Mouse (Mus musculus) midbrain, embryonic 14.5 days (tissue): ENCODE measurements around the gene Ndufa8. TPM values are rescaled to one million over a fixed set of nuclear protein-coding genes. Genes with fewer than 3 reads are reported as not detected.

Source experiments
- ATAC-seq: fragments of 200-750 bp; cut with Nextera tagmentation; 2 replicates; pipeline ENCODE4 v1.8.0; 2017; ENCODE audit warnings: moderate number of reproducible peaks, moderate library complexity; ENCODE audit not compliant: low FRiP score, low TSS enrichment
- DNase-seq: peaks from one replicate; pipeline ENCODE4 v3.0.0-alpha.2; 2015
- H3K27ac ChIP-seq: fragments of 300-500 bp; sonication (generic); replicated peaks from 2 replicates; pipeline ENCODE4 v1.5.1; 2014; ENCODE audit warnings: mild to moderate bottlenecking, low read depth, low read length, moderate library complexity
- H3K27me3 ChIP-seq: fragments of 300-500 bp; sonication (generic); 2 replicates; pipeline ENCODE4 v1.6.1; 2014; ENCODE audit warnings: low read length, control low read depth, mixed read lengths; ENCODE audit not compliant: control insufficient read depth, insufficient read depth
- H3K36me3 ChIP-seq: fragments of 300-500 bp; sonication (generic); 2 replicates; pipeline ENCODE4 v1.6.1; 2014; ENCODE audit warnings: low read length, control low read depth; ENCODE audit not compliant: control insufficient read depth, insufficient read depth
- H3K4me1 ChIP-seq: fragments of 300-500 bp; sonication (generic); 2 replicates; pipeline ENCODE4 v1.6.1; 2014; ENCODE audit warnings: mild to moderate bottlenecking, antibody characterized with exemption, low read length, control low read depth; ENCODE audit not compliant: control insufficient read depth, insufficient read depth
- H3K4me2 ChIP-seq: fragments of 300-500 bp; sonication (generic); 2 replicates; pipeline ENCODE4 v1.6.1; 2014; ENCODE audit warnings: mild to moderate bottlenecking, low read length, moderate library complexity
- H3K4me3 ChIP-seq: fragments of 300-500 bp; sonication (generic); replicated peaks from 2 replicates; pipeline ENCODE4 v1.5.1; 2014; ENCODE audit warnings: low read depth, low read length
- H3K9ac ChIP-seq: fragments of 300-500 bp; sonication (generic); replicated peaks from 2 replicates; pipeline ENCODE4 v1.6.1; 2014; ENCODE audit warnings: mild to moderate bottlenecking, low read length, moderate library complexity
- H3K9me3 ChIP-seq: fragments of 300-500 bp; sonication (generic); 2 replicates; pipeline ENCODE4 v1.6.1; 2016; ENCODE audit warnings: low read length, control low read depth, mixed read lengths; ENCODE audit not compliant: control insufficient read depth
- WGBS: fragments of 180-500 bp; shearing (Covaris S2); extraction: QIAGEN DNeasy Blood & Tissue Kit; methylation state at CpG from one replicate; pipeline ENCODE4 v1.1.7; 2014; 5-methylcytosine and 5-hydroxymethylcytosine counted together
- polyA plus RNA-seq: library from polyadenylated mRNA; unstranded; fragments of >200 nt; fragmentation: Nextera tagmentation; extraction: Ambion mirVana; gene quantifications from 2 replicates; pipeline ENCODE4 v1.2.1, GENCODE M21; 2014

Gene Ndufa8
- polyA plus RNA-seq, 1 experiment from 2014 or later = 263 TPM

GRCm38 (mm10) chr2:36033966-36034365 lies 15.2 kb downstream of the Ndufa8 start:
- H3K36me3 ChIP-seq = peaks cover 41% of the 10 kb centered on the region

DNA sequence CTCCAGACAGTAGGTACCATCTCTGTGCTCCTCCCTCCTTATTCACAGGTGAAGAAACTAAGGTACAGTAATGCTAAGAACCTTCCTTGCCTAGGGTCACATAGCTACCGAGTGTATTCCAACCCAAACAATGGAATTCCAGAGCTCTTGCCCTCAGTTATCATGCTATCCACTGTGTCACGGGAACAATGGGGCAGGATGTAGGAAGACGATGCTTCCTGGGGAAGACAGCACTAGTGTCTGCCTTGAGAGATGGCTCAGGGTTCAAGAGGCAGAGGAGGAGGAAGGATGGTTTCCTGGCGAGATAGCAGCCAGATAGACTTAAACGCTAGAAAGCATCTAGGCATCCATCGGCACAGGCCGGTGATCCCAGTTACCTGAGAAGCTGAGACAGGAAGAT lies 16.3 kb downstream of the Ndufa8 start:
- ATAC-seq (no peak), DNase-seq (no peak)
- Histone ChIP-seq H3K4me1 (no peaks in the 10 kb centered on the region), H3K36me3 (peaks cover 30% of the 10 kb centered on the region), H3K27me3 (no peaks in the 10 kb centered on the region), H3K9me3 (no peaks in the 10 kb centered on the region), H3K9ac (no peak overlapping the region), H3K4me3 (no peak overlapping the region), H3K4me2 (no peak overlapping the region), H3K27ac (no peak overlapping the region)
- WGBS = 89% methylated on average over 7 of the region's 7 CpGs

More at GRCm38 (mm10) chr2:36033966-36034365, 15.2 kb downstream of the Ndufa8 start:
- Histone ChIP-seq H3K27ac (no peak overlapping the region), H3K4me2 (no peak overlapping the region), H3K27me3 (no peaks in the 10 kb centered on the region), H3K9ac (no peak overlapping the region), H3K4me1 (no peaks in the 10 kb centered on the region), H3K4me3 (no peak overlapping the region), H3K9me3 (no peaks in the 10 kb centered on the region)
- DNase-seq = no peak
- ATAC-seq = no peak
- 85% methylated on average over 7 of the region's 7 CpGs for WGBS

DNA sequence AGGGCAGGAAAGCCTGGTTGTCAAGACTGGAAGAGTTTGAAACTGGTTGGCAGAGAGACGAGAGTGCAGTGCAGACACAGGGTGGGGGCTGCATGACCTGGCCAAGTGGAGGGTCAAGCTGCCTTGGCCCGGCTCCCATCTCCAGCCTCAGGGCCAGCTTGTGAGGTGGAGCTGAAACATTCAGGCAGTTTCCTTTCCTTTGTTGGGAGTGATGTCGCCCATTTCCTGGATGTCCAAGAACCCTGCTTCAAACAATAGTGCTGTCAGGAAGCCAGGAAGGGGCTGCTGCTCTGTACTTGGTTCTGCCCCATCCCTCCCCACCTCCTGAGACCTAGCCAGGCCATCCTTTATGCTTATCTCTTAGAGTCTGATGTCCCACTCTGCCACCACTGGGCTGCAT lies 25.9 kb downstream of the Ndufa8 start:
- Histone ChIP-seq H3K4me1 (no peaks in the 10 kb centered on the region), H3K27ac (no peak overlapping the region), H3K4me3 (no peak overlapping the region), H3K9ac (no peak overlapping the region), H3K4me2 (no peak overlapping the region), H3K27me3 (no peaks in the 10 kb centered on the region), H3K36me3 (no peaks in the 10 kb centered on the region), H3K9me3 (no peaks in the 10 kb centered on the region)
- no peak for ATAC-seq
- WGBS = 66% methylated on average over 3 of the region's 3 CpGs
- DNase-seq = no peak

DNA sequence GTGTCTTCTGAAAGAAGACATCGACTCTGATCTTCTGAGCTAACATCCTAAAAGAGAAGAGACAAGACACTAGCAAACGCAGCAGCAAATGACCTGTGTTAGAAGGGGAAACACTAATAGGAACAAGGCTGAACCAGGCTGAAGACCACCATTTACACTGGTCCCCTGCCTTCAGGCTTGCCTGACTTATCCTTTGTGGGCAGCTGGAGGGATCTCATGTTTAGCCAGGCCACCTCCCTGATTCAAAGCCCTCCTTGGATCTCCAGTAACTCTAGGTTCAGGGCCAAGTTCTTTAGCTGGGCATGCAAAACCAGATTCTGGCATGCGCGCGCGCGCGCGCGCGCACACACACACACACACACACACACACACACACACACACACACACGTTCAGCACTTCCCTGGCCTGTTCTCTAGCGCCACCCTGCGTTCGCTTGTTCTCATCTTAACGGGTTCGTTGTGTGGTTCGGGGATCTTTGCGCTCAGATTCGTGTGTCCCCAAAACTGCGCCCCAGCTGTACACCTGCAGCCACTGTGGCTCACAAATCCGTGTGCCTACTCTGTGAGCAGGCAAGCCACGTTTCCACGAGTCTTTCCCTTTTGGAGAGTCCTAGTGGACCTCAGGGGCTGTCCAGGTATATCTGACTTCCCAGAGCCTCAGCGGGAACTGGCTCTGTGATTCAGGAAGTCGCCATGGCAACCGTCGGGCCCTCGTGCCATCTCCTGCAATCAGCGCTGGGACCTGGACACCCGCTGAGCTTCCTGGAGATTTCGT lies 27.6 kb downstream of the Ndufa8 start:
- peak overlapping the region; percentile 25; the same call in 1 of the 2 replicates for H3K4me3 ChIP-seq
- 7% methylated on average over 32 of the region's 32 CpGs for WGBS
- H3K9ac ChIP-seq = no peak overlapping the region; the same call in 1 of the 2 replicates

DNA sequence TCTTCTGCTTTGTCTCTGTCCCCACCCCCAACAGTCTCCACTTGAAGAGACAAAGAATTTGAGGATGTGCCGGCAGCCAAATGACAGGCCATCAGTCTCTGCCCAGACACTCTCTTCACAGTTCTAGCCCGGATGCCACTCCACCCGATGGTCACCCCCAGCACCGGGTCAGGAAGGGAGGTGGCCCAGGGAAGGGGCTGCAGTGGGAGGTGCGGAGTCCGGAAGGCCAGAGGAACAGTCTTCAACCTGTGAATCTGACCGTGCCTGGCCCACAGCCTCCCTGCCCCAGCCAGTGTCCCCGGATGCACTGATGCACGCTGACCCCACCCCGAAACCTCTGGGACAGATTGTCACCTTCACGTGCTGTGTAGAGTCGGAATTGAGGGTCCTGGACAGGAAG lies 36.2 kb downstream of the Ndufa8 start:
- H3K4me2 ChIP-seq = no peak overlapping the region
- 0 out of 2 replicates have a peak, but pooled peaks cover 5% of the 10 kb centered on the region for H3K4me1 ChIP-seq
- no peak overlapping the region for H3K4me3 ChIP-seq
- H3K27me3 ChIP-seq = peaks cover 7% of the 10 kb centered on the region; the same call in 1 of the 2 replicates
- WGBS = 68% methylated on average over 12 of the region's 12 CpGs
- ATAC-seq (no peak), DNase-seq (no peak)
- H3K27ac ChIP-seq = no peak overlapping the region
- no peak overlapping the region for H3K9ac ChIP-seq
- no peaks in the 10 kb centered on the region for H3K9me3 ChIP-seq
- H3K36me3 ChIP-seq = no peaks in the 10 kb centered on the region

More for the DNA sequence above, 27.6 kb downstream of the Ndufa8 start:
- no peak overlapping the region for H3K27ac ChIP-seq
- H3K36me3 ChIP-seq = no peaks in the 10 kb centered on the region
- ATAC-seq (peak; percentile 69), DNase-seq (peak; percentile 90)
- no peaks in the 10 kb centered on the region for H3K4me1 ChIP-seq
- no peaks in the 10 kb centered on the region for H3K27me3 ChIP-seq
- H3K4me2 ChIP-seq = peak overlapping the region; percentile 60
- H3K9me3 ChIP-seq = no peaks in the 10 kb centered on the region

GRCm38 (mm10) chr2:36011331-36011825 lies 37.8 kb downstream of the Ndufa8 start:
- H3K9ac ChIP-seq = peak overlapping the region; percentile 51
- H3K36me3 ChIP-seq = no peaks in the 10 kb centered on the region
- H3K27me3 ChIP-seq = peaks cover 7% of the 10 kb centered on the region; the same call in 1 of the 2 replicates
- H3K4me3 ChIP-seq = peak overlapping the region; percentile 38
- H3K9me3 ChIP-seq = no peaks in the 10 kb centered on the region
- H3K4me1 ChIP-seq = 0 out of 2 replicates have a peak, but pooled peaks cover 5% of the 10 kb centered on the region
- ATAC-seq = 0 out of 2 replicates have a peak, but pooled peaks have one; percentile 1
- whole genome bisulfite sequencing = under 1% methylated on average over 44 of the region's 44 CpGs
- H3K4me2 ChIP-seq = peak overlapping the region; percentile 71
- peak; percentile 71 for DNase-seq
- no peak overlapping the region for H3K27ac ChIP-seq

DNA sequence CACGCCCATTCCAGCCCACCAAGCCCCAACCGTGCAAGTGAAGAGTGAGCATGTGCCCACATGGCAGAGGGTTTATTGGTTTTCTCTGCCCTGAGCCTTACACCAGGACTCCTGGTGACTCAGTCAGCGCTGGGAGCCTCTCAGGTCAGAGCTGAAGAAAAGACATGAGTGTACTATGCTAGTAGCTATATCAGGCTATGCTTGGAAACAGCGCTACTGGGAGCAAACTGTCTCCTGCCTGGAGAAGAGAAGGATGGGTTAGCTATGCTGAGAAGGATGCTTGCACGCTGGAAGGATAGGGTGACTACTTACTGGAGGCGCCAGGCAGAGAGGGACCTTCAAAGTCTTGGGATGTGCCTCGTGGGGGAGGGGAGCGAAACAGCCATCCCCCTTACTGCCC lies 38.6 kb downstream of the Ndufa8 start:
- H3K27ac ChIP-seq = no peak overlapping the region
- 0 out of 2 replicates have a peak, but pooled peaks cover 5% of the 10 kb centered on the region for H3K4me1 ChIP-seq
- ATAC-seq (no peak), DNase-seq (peak; percentile 13)
- H3K27me3 ChIP-seq = peaks cover 7% of the 10 kb centered on the region; the same call in 1 of the 2 replicates
- no peaks in the 10 kb centered on the region for H3K36me3 ChIP-seq
- no peak overlapping the region for H3K9ac ChIP-seq
- peak overlapping the region; percentile 71; the same call in 1 of the 2 replicates for H3K4me2 ChIP-seq
- no peak overlapping the region for H3K4me3 ChIP-seq
- 47% methylated on average over 8 of the region's 8 CpGs for WGBS
- no peaks in the 10 kb centered on the region for H3K9me3 ChIP-seq

DNA sequence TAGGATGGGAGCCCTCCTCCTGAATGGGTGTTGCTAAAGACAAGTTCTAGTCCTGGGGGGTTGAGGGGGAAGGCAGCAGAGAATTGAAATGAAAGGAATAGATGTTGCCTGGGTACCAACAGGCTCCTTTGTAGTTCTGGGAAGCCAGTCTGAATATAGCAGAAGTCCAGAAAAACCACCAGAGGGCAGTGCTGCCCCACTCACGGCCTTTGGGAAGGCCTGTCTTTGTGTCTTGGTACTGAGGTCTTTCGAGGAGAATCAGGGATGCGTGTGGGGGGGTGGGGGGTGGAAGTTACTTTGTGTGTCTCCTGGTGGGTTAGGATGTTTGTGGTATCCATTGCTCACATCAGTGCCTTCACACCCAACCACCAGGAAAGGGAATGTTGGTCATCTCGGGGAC lies 39.8 kb downstream of the Ndufa8 start:
- Histone ChIP-seq H3K9ac (no peak overlapping the region), H3K27me3 (peaks cover 7% of the 10 kb centered on the region; the same call in 1 of the 2 replicates), H3K36me3 (no peaks in the 10 kb centered on the region), H3K4me3 (no peak overlapping the region), H3K4me1 (0 out of 2 replicates have a peak, but pooled peaks cover 5% of the 10 kb centered on the region), H3K4me2 (no peak overlapping the region), H3K27ac (no peak overlapping the region), H3K9me3 (no peaks in the 10 kb centered on the region)
- 23% methylated on average over 4 of the region's 4 CpGs for WGBS
- peak; percentile 49; the same call in 1 of the 2 replicates for ATAC-seq
- DNase-seq = peak; percentile 92
